Mouse (Mus musculus) lung, embryonic 15.5 days (tissue): ENCODE data around the gene Gjb4. TPM values are rescaled to one million over a fixed set of nuclear protein-coding genes. Genes with fewer than 3 reads are reported as not detected.

Experiments used
- ATAC-seq: fragments of 200-750 bp; cut with Nextera tagmentation; 2 replicates; pipeline ENCODE4 v1.8.0; 2017; ENCODE audit warnings: moderate number of reproducible peaks, borderline replicate concordance; ENCODE audit not compliant: low FRiP score, low TSS enrichment; ENCODE audit errors: extremely low read depth
- H3K27ac ChIP-seq: fragments of 300-500 bp; sonication (generic); 2 replicates; pipeline ENCODE4 v1.5.1; 2015; ENCODE audit warnings: moderate library complexity, mild to moderate bottlenecking, inconsistent platforms
- H3K27me3 ChIP-seq: fragments of 300-500 bp; sonication (generic); 2 replicates; pipeline ENCODE4 v1.6.1; 2015; ENCODE audit warnings: inconsistent platforms
- H3K36me3 ChIP-seq: fragments of 300-500 bp; sonication (generic); 2 replicates; pipeline ENCODE4 v1.6.1; 2015; ENCODE audit warnings: inconsistent platforms
- H3K4me1 ChIP-seq: fragments of 300-500 bp; sonication (generic); 2 replicates; pipeline ENCODE4 v1.6.1; 2015; ENCODE audit warnings: inconsistent platforms
- H3K4me2 ChIP-seq: fragments of 300-500 bp; sonication (generic); 2 replicates; pipeline ENCODE4 v1.6.1; 2015; ENCODE audit warnings: inconsistent platforms, mild to moderate bottlenecking, moderate library complexity
- H3K4me3 ChIP-seq: fragments of 300-500 bp; sonication (generic); 2 replicates; pipeline ENCODE4 v1.5.1; 2015; ENCODE audit warnings: mild to moderate bottlenecking, inconsistent platforms
- H3K9ac ChIP-seq: fragments of 300-500 bp; sonication (generic); 2 replicates; pipeline ENCODE4 v1.6.1; 2015; ENCODE audit warnings: inconsistent platforms
- H3K9me3 ChIP-seq: fragments of 300-500 bp; sonication (generic); 2 replicates; pipeline ENCODE4 v1.6.1; 2016; ENCODE audit warnings: inconsistent platforms
- WGBS: fragments of 180-500 bp; shearing (Covaris S2); methylation state at CpG from one replicate; pipeline ENCODE4 v1.1.7; 2015; 5-methylcytosine and 5-hydroxymethylcytosine counted together
- polyA plus RNA-seq: library from polyadenylated mRNA; unstranded; fragments of >200 nt; fragmentation: Nextera tagmentation; extraction: Ambion mirVana; gene quantifications from 2 replicates; pipeline ENCODE4 v1.2.1, GENCODE M21; 2015

Gjb4 gene
- polyA plus RNA-seq = 0.10 TPM in 1 of 2 replicates, not detected in the other

DNA sequence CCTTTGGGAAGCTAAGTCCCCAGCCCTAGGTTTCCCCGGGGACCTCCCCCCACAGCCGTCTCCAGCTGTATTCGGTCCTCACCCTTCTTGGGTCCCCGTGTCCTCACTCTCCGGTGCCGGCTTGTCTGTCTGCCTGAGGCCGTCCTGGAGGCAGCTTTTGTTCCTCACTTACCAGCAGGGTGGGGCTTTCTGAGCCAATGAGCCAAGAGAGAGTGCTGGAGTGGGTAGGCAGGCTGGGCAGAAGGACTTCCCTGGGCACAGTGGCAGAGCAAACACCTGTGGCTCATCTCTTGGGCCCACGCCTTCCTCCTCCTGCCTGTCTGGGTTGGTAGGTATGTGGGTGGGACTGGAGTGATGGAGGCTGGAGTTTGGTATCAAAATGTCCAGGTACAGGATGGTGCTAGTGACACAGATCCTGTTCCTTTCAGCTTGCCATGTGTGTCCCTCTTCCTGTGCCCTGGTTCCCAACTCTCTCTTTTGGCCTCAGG lies at the start of gene Gjb4:
TSS of gene Gjb4 (minus strand) at position 131 of the 488 bp plus-strand sequence.
- no peak for ATAC-seq
- H3K4me1 ChIP-seq = peaks cover 9% of the 10 kb centered on the region
- 42% methylated on average over 8 of the region's 8 CpGs for WGBS
- no peaks in the 10 kb centered on the region for H3K9me3 ChIP-seq
- H3K4me3 ChIP-seq = no peak within 1 kb of the TSS
- no peak within 1 kb of the TSS for H3K4me2 ChIP-seq
- no peak within 1 kb of the TSS for H3K9ac ChIP-seq
- H3K27ac ChIP-seq = no peak within 1 kb of the TSS
- H3K36me3 ChIP-seq = no peaks in the 10 kb centered on the region
- H3K27me3 ChIP-seq = no peaks in the 10 kb centered on the region

DNA sequence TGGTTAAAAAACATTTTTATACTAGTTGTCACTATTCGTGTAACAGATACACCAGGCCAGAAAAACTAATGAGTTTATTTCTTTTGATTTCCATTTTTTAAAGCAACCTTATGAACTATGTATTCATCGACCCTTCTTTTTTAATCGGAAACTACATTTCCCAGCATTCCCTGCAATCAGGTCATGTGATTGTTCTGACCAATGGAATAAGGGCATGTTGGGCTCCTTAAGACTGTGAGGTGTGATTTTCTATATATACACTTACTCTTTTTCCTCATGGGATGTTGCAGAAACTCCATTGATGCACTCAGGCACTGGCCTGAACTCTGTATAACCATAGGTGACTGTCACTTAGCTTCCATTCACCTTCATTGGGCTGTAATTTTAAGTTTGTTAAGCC lies 48.7 kb upstream of the Gjb4 start:
- H3K4me2 ChIP-seq = no peak overlapping the region
- no peak overlapping the region for H3K27ac ChIP-seq
- H3K4me3 ChIP-seq = no peak overlapping the region
- 58% methylated on average over 3 of the region's 3 CpGs for WGBS
- no peak overlapping the region for H3K9ac ChIP-seq
- no peaks in the 10 kb centered on the region for H3K4me1 ChIP-seq
- no peaks in the 10 kb centered on the region for H3K9me3 ChIP-seq
- H3K36me3 ChIP-seq = no peaks in the 10 kb centered on the region
- ATAC-seq = no peak
- H3K27me3 ChIP-seq = no peaks in the 10 kb centered on the region

DNA sequence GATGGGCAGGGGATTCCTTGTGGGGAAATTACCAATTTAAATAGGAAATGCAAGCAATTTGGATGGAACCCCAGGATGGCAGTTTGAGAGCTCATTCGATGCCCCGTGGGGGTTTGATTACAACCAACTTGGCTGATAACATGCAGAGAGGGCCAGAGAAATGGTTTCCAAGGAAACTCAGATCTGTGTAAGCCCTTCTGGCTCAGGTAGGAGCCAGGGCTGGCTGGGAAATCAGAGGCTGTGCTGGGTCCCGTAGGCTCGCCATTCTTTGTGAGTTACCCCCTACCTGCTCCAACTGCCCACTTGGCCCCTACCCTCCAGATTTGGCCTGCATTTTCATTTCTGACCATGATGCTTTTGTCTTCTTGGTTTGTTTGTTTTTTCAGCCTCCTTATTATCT lies 48.3 kb upstream of the Gjb4 start:
- Histone ChIP-seq H3K9me3 (no peaks in the 10 kb centered on the region), H3K4me2 (no peak overlapping the region), H3K36me3 (no peaks in the 10 kb centered on the region), H3K27ac (no peak overlapping the region), H3K4me3 (no peak overlapping the region), H3K27me3 (no peaks in the 10 kb centered on the region), H3K9ac (no peak overlapping the region), H3K4me1 (no peaks in the 10 kb centered on the region)
- no peak for ATAC-seq
- 84% methylated on average over 4 of the region's 4 CpGs for WGBS

DNA sequence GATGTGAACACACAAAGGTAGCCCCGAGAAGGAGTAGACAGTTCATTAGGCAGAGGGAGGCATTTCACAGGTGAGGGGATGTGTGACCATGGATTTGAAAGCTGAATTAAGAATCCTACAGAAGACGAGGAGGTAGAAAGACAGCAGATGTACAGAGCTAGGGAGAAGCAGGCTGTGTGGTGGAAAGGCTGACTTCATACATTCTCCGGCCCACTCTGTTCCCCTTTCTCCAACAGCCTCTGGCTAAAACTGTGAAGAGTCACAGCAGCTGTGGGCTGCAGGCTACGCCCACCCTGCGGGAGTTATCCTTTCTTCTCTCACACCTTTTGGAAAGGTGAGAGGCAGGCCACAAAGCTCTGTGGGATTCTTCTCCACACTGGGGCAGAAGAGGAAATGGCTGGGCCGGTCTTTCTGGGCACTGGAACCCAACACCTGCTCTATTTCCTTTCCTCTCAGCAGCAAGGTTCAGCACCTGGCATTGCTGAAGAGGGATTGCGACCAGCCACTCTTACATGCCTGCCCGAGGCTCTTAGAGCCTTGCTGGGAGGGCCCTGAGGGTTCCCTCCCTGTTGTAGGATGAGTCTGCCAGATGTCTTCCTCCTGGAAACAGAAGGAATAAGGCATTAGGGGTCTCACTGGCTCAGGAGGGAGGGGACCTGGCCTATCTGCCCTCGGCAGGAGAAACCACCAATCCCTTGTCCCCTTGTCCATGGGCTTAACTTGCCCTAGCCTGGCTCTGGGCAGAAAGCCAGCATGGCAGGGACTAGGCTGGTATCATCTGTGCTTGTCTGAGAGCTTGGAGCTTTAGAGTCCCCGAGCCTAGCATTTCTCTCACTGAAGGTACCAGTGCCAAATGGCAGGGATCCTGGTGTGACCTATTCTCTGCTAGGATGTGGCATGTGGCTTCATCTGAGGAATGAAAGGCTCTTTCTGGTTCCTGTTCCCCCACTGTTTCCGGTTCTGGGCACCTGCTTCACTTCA lies 46.6 kb upstream of the Gjb4 start:
- no peaks in the 10 kb centered on the region for H3K27me3 ChIP-seq
- ATAC-seq = no peak
- no peak overlapping the region for H3K9ac ChIP-seq
- WGBS = 45% methylated on average over 11 of the region's 11 CpGs
- no peak overlapping the region for H3K27ac ChIP-seq
- H3K4me2 ChIP-seq = no peak overlapping the region
- no peaks in the 10 kb centered on the region for H3K36me3 ChIP-seq
- H3K9me3 ChIP-seq = no peaks in the 10 kb centered on the region
- H3K4me1 ChIP-seq = peaks cover 4% of the 10 kb centered on the region; the same call in 1 of the 2 replicates
- no peak overlapping the region for H3K4me3 ChIP-seq

DNA sequence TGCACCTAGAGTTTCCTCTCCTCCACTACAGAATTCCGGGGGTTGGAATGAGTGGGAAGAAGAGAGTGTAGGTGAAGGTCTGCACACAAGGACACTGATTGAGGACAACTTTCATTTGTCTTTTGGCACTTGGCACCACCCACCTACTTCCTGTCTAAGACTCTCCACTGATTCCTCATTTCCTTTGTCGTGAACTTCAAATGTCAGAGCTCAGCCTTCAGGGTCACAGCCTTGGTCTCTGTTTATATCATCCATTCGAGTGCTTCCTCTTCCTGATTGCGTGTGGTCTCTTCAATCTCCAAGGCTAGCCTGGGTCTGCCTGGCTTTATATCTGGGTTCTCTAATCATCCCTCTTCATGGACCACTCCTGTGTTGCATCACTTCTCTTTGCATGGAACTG lies 41.7 kb upstream of the Gjb4 start:
- H3K9me3 ChIP-seq = no peaks in the 10 kb centered on the region
- no peak overlapping the region for H3K4me2 ChIP-seq
- WGBS = 40% methylated on average over 4 of the region's 4 CpGs
- H3K27ac ChIP-seq = no peak overlapping the region
- no peaks in the 10 kb centered on the region for H3K36me3 ChIP-seq
- no peaks in the 10 kb centered on the region for H3K27me3 ChIP-seq
- H3K4me1 ChIP-seq = peaks cover 4% of the 10 kb centered on the region; the same call in 1 of the 2 replicates
- no peak overlapping the region for H3K4me3 ChIP-seq
- no peak for ATAC-seq
- no peak overlapping the region for H3K9ac ChIP-seq

DNA sequence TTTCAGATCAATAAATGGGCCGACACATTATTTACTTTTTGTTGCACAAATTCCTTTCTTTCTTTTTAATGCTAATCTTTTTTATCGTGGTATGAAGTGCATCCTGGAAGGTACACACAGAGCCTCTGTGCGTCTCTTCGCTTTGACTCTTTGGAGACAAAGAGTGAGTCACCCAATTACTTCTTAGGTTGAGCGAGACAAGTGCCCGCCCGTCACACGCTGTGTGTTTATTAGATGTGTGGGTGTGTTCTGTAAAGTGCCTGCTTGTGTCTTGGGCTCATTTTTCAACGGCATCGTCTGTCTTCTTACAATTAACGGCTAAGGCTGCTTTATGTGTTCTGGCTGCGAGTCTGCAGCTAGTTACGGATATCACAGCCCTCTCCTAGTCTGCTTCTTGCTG lies 35.8 kb upstream of the Gjb4 start:
- Histone ChIP-seq H3K4me3 (no peak overlapping the region), H3K4me1 (no peaks in the 10 kb centered on the region), H3K27me3 (peaks cover 6% of the 10 kb centered on the region; the same call in 1 of the 2 replicates), H3K27ac (no peak overlapping the region), H3K9me3 (no peaks in the 10 kb centered on the region), H3K4me2 (no peak overlapping the region), H3K36me3 (no peaks in the 10 kb centered on the region), H3K9ac (no peak overlapping the region)
- no peak for ATAC-seq
- WGBS = 28% methylated on average over 13 of the region's 13 CpGs

DNA sequence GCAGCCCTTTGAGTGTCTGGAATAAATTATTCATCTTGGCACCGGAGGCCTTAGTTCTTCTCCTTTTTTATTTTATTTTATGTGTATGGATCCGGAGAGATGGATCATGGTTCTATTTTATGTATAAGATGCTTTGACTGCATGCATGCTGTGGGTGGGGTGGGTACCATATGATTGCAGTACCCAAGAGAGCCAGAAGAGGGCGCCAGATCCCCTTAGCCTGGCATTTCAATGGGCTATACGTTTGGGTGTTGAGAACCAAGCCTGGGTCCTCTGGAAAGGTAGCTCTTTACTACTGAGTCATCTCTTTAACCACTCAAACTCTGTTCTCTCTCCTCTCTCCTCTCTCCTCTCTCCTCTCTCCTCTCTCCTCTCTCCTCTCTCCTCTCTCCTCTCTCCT lies 23.5 kb upstream of the Gjb4 start:
- Histone ChIP-seq H3K27ac (no peak overlapping the region), H3K27me3 (no peaks in the 10 kb centered on the region), H3K36me3 (no peaks in the 10 kb centered on the region), H3K4me3 (no peak overlapping the region), H3K4me2 (no peak overlapping the region), H3K9me3 (no peaks in the 10 kb centered on the region), H3K9ac (no peak overlapping the region), H3K4me1 (0 out of 2 replicates have a peak, but pooled peaks cover 5% of the 10 kb centered on the region)
- no peak for ATAC-seq
- WGBS = 36% methylated on average over 4 of the region's 4 CpGs

DNA sequence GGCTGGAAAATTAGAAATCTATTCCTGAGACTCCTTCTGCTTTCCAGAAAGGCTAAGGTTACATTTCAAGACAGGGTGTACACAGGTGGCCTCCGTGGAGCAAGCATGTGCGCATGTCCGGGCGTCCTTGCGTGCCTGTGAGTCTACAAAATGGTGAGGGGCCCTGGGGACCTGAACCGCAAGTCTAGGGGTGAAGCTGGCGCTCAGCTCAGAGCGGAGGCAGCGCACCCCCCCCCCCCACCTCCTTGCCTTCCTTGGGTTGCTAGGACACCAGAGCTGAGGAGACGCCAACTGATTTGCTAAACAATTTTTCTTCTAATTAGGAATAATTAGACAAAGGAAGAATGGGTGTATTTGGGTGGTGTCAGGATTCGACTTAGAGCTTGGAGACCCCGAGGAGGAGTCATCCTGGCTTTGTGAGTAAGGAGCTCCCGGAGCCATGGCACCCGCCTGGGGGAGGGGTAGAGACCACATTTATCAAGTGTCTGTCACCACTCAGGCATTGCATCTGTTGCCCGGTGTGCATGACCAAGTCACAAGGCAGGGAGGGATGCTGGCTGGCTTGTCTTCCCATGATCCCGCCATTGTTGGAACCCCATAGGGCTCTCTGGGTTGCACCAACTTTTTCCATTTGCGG lies 21.8 kb upstream of the Gjb4 start:
- Histone ChIP-seq H3K36me3 (no peaks in the 10 kb centered on the region), H3K4me2 (no peak overlapping the region)
- no peak for ATAC-seq

DNA sequence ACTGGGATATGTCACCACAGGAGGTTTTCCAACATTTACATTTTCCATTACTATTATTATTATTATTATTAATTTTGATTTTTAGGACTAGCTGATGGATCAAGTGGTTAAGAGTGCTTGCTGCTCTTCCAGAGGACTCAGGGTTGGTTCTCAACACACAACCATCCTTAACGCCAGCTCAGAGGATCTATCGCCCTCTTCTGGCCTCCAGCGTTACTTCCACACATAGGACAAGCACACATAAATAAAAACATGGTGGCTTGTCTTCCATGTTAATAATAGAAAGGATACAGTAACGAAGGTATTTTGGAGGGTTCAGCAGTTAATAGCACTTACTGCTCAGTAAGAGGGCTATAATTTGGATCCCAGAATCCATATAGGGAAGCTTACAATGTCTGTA lies 20.8 kb upstream of the Gjb4 start:
- Histone ChIP-seq H3K4me2 (no peak overlapping the region), H3K36me3 (no peaks in the 10 kb centered on the region), H3K27ac (no peak overlapping the region), H3K4me1 (0 out of 2 replicates have a peak, but pooled peaks cover 5% of the 10 kb centered on the region), H3K4me3 (no peak overlapping the region), H3K9me3 (no peaks in the 10 kb centered on the region), H3K27me3 (no peaks in the 10 kb centered on the region; the same call in 1 of the 2 replicates), H3K9ac (no peak overlapping the region)
- ATAC-seq = no peak
- 87% methylated on average over 4 of the region's 4 CpGs for WGBS

More for the DNA sequence above, 21.8 kb upstream of the Gjb4 start:
- H3K4me3 ChIP-seq = no peak overlapping the region
- no peak overlapping the region for H3K9ac ChIP-seq
- H3K9me3 ChIP-seq = no peaks in the 10 kb centered on the region
- WGBS = 83% methylated on average over 17 of the region's 17 CpGs
- H3K4me1 ChIP-seq = 0 out of 2 replicates have a peak, but pooled peaks cover 5% of the 10 kb centered on the region
- H3K27ac ChIP-seq = no peak overlapping the region
- H3K27me3 ChIP-seq = no peaks in the 10 kb centered on the region

DNA sequence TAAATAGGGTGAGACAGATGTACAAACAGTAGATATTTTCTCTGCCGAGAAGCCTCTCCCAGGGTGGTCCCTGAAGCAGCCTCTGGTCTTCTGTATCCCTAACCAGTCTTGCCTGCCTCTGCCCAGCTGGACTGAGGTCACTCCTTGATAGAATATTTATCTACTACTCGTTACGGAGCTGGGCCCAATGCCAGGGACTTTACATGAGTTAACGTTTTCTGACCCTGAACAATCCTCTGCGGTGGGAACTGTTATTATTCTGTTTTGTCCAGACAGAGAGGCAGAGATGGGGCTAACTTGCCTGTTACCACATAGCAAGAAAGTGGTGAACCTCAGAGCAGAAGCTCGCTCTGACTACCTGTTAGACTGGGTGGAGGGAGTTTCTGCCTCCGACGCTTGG lies 19.6 kb upstream of the Gjb4 start:
- Histone ChIP-seq H3K27me3 (no peaks in the 10 kb centered on the region; the same call in 1 of the 2 replicates), H3K9me3 (no peaks in the 10 kb centered on the region), H3K4me1 (0 out of 2 replicates have a peak, but pooled peaks cover 5% of the 10 kb centered on the region), H3K27ac (no peak overlapping the region), H3K9ac (no peak overlapping the region), H3K36me3 (no peaks in the 10 kb centered on the region), H3K4me2 (no peak overlapping the region), H3K4me3 (no peak overlapping the region)
- ATAC-seq = no peak
- 25% methylated on average over 8 of the region's 8 CpGs for WGBS

DNA sequence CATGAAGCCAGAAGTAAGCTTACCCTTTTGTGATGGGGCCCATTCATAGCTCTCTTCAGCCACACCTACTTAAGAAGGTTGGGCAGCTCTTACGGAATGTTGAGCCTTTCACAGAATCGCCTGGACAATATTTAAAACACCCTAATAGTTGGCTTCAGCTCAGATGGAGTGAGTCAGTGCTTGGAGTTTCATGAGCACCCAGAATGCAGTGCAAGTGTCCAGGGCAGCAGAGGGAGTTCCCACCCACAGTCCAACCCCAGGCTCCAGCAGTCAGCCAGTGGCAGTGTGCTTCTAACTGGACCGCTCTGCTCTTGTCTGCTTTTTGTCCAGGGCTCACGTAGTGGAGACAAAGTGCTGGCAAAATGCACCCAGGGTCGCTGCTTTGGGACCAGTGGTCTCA lies 17.7 kb upstream of the Gjb4 start:
- Histone ChIP-seq H3K4me1 (0 out of 2 replicates have a peak, but pooled peaks cover 5% of the 10 kb centered on the region), H3K9me3 (no peaks in the 10 kb centered on the region), H3K27me3 (no peaks in the 10 kb centered on the region; the same call in 1 of the 2 replicates), H3K4me2 (no peak overlapping the region), H3K4me3 (no peak overlapping the region), H3K9ac (no peak overlapping the region), H3K36me3 (no peaks in the 10 kb centered on the region), H3K27ac (no peak overlapping the region)
- peak; percentile 47; the same call in 1 of the 2 replicates for ATAC-seq
- 45% methylated on average over 5 of the region's 5 CpGs for WGBS
